Mouse (Mus musculus): ENCODE measurements around the gene Nudt16. TPM values are rescaled to one million over a fixed set of nuclear protein-coding genes. Genes with fewer than 3 reads are reported as not detected.
"Not testable (repeated sequence)": the region's sequence is repeated elsewhere in the genome, so short reads cannot be mapped to it uniquely, and the experiment has no call there.

The Nudt16 gene
- polyA plus RNA-seq (2015; fragmentation: Nextera tagmentation; extraction: Ambion mirVana) = 24.1 and 25.0 TPM in 2 replicates

GRCm38 (mm10) chr9:105131253-105132001 is at the start of gene Nudt16:
Nudt16 (minus strand) TSS chr9:105131824.
- no peaks in the 10 kb centered on the region for H3K36me3 ChIP-seq
- H3K27ac ChIP-seq (replicated peaks) = peak within 1 kb of the TSS; percentile 93
- H3K4me1 ChIP-seq (replicated peaks) = peaks cover 17% of the 10 kb centered on the region
- under 1% methylated on average over 60 of the region's 60 CpGs for WGBS
- peak; percentile 98 for ATAC-seq (ENCODE audit: low FRiP score, low read depth)
- no peaks in the 10 kb centered on the region for H3K9me3 ChIP-seq
- H3K4me3 ChIP-seq = peak within 1 kb of the TSS; percentile 72
- H3K9ac ChIP-seq = peak within 1 kb of the TSS; percentile 73
- H3K27me3 ChIP-seq = no peaks in the 10 kb centered on the region
- peak within 1 kb of the TSS; percentile 85 for H3K4me2 ChIP-seq

GRCm38 (mm10) chr9:105144992-105145391 is 13.4 kb upstream of the Nudt16 start, which contains the start of gene 1700080E11Rik:
1700080E11Rik (minus strand) TSS chr9:105145092.
- H3K27ac ChIP-seq (replicated peaks) = no peak within 1 kb of the TSS
- no peak for ATAC-seq (ENCODE audit: low FRiP score, low read depth)
- 79% methylated on average over 6 of the region's 6 CpGs for WGBS

GRCm38 (mm10) chr9:105139204-105139603 is 7.6 kb upstream of the Nudt16 start:
- WGBS = 79% methylated on average over 6 of the region's 6 CpGs
- Histone ChIP-seq H3K36me3 (no peaks in the 10 kb centered on the region), H3K27ac (replicated peaks) (no peak overlapping the region), H3K9ac (no peak overlapping the region), H3K4me1 (replicated peaks) (no peaks in the 10 kb centered on the region), H3K4me3 (no peak overlapping the region), H3K9me3 (no peaks in the 10 kb centered on the region), H3K4me2 (no peak overlapping the region), H3K27me3 (no peaks in the 10 kb centered on the region)
- no peak for ATAC-seq (ENCODE audit: low FRiP score, low read depth)

More at GRCm38 (mm10) chr9:105144992-105145391, 13.4 kb upstream of the Nudt16 start, which contains the start of gene 1700080E11Rik:
- Histone ChIP-seq H3K27me3 (no peaks in the 10 kb centered on the region), H3K4me2 (no peak within 1 kb of the TSS), H3K9me3 (no peaks in the 10 kb centered on the region), H3K9ac (no peak within 1 kb of the TSS), H3K4me1 (replicated peaks) (no peaks in the 10 kb centered on the region), H3K4me3 (no peak within 1 kb of the TSS), H3K36me3 (no peaks in the 10 kb centered on the region)

- no peak overlapping the region for H3K27ac ChIP-seq (replicated peaks)
- H3K36me3 ChIP-seq = no peaks in the 10 kb centered on the region
- H3K4me2 ChIP-seq = no peak overlapping the region
- ATAC-seq (ENCODE audit: low FRiP score, low read depth) = no peak
- WGBS = 44% methylated on average over 1 of the region's 1 CpGs
- no peak overlapping the region for H3K9ac ChIP-seq
- no peaks in the 10 kb centered on the region for H3K27me3 ChIP-seq
- peaks cover 4% of the 10 kb centered on the region for H3K4me1 ChIP-seq (replicated peaks)
- no peaks in the 10 kb centered on the region for H3K9me3 ChIP-seq
- no peak overlapping the region for H3K4me3 ChIP-seq
Observed at GRCm38 (mm10) chr9:105136404-105136803, 4.8 kb upstream of the Nudt16 start.

- H3K27ac ChIP-seq (replicated peaks) = no peak overlapping the region
- H3K4me2 ChIP-seq = no peak overlapping the region
- no peak overlapping the region for H3K4me3 ChIP-seq
- WGBS = 93% methylated on average over 5 of the region's 5 CpGs
- H3K27me3 ChIP-seq = no peaks in the 10 kb centered on the region
- no peak overlapping the region for H3K9ac ChIP-seq
- ATAC-seq (ENCODE audit: low FRiP score, low read depth) = no peak
- no peaks in the 10 kb centered on the region for H3K9me3 ChIP-seq
- H3K36me3 ChIP-seq = no peaks in the 10 kb centered on the region
- peaks cover 17% of the 10 kb centered on the region for H3K4me1 ChIP-seq (replicated peaks)
Observed at GRCm38 (mm10) chr9:105134536-105134935, 2.9 kb upstream of the Nudt16 start.

GRCm38 (mm10) chr9:105132002-105132367 is 361 bp upstream of the Nudt16 start:
- H3K27me3 ChIP-seq = no peaks in the 10 kb centered on the region
- H3K9me3 ChIP-seq = no peaks in the 10 kb centered on the region
- peak; percentile 67 for ATAC-seq (ENCODE audit: low FRiP score, low read depth)
- peaks cover 17% of the 10 kb centered on the region for H3K4me1 ChIP-seq (replicated peaks)
- H3K36me3 ChIP-seq = no peaks in the 10 kb centered on the region
- WGBS = 22% methylated on average over 5 of the region's 5 CpGs
- peak overlapping the region; percentile 93 for H3K27ac ChIP-seq (replicated peaks)
- H3K4me3 ChIP-seq = peak overlapping the region; percentile 72
- peak overlapping the region; percentile 85 for H3K4me2 ChIP-seq
- peak overlapping the region; percentile 73; the same call in 1 of the 2 replicates for H3K9ac ChIP-seq

- ATAC-seq (ENCODE audit: low FRiP score, low read depth) = no peak
- Histone ChIP-seq H3K4me3 (no peak overlapping the region), H3K9me3 (no peaks in the 10 kb centered on the region), H3K27ac (replicated peaks) (no peak overlapping the region), H3K9ac (no peak overlapping the region), H3K4me1 (replicated peaks) (peaks cover 17% of the 10 kb centered on the region), H3K36me3 (no peaks in the 10 kb centered on the region), H3K4me2 (0 out of 2 replicates have a peak overlapping the region, but pooled peaks have one; percentile 85), H3K27me3 (no peaks in the 10 kb centered on the region)
- 97% methylated on average over 8 of the region's 8 CpGs for WGBS
Observed at GRCm38 (mm10) chr9:105130331-105130730, 1.3 kb downstream of the Nudt16 start.

GRCm38 (mm10) chr9:105125206-105125605 is 6.4 kb downstream of the Nudt16 start:
- H3K36me3 ChIP-seq; H3K4me1 ChIP-seq (replicated peaks); H3K27ac ChIP-seq (replicated peaks); H3K4me3 ChIP-seq; H3K4me2 ChIP-seq; H3K9me3 ChIP-seq; H3K27me3 ChIP-seq; ATAC-seq (ENCODE audit: low FRiP score, low read depth); H3K9ac ChIP-seq: not testable (repeated sequence)
- 86% methylated on average over 3 of the region's 3 CpGs for WGBS

GRCm38 (mm10) chr9:105103893-105104292 is 27.7 kb downstream of the Nudt16 start:
- Histone ChIP-seq H3K4me1 (replicated peaks) (no peaks in the 10 kb centered on the region), H3K27me3 (no peaks in the 10 kb centered on the region), H3K9me3 (0 out of 2 replicates have a peak, but pooled peaks cover 5% of the 10 kb centered on the region), H3K27ac (replicated peaks) (no peak overlapping the region), H3K4me3 (no peak overlapping the region), H3K9ac (no peak overlapping the region), H3K36me3 (no peaks in the 10 kb centered on the region), H3K4me2 (no peak overlapping the region)
- no peak for ATAC-seq (ENCODE audit: low FRiP score, low read depth)
- WGBS = 73% methylated on average over 5 of the region's 5 CpGs

- H3K4me1 ChIP-seq (replicated peaks) = no peaks in the 10 kb centered on the region
- no peak overlapping the region for H3K27ac ChIP-seq (replicated peaks)
- H3K9me3 ChIP-seq = no peaks in the 10 kb centered on the region
- no peaks in the 10 kb centered on the region for H3K36me3 ChIP-seq
- no peaks in the 10 kb centered on the region for H3K27me3 ChIP-seq
- WGBS = 50% methylated on average over 1 of the region's 1 CpGs
- H3K4me3 ChIP-seq = no peak overlapping the region
- no peak overlapping the region for H3K4me2 ChIP-seq
- no peak overlapping the region for H3K9ac ChIP-seq
- no peak for ATAC-seq (ENCODE audit: low FRiP score, low read depth)
Observed at GRCm38 (mm10) chr9:105101911-105102310, 29.7 kb downstream of the Nudt16 start.

GRCm38 (mm10) chr9:105100807-105101570 is 30.6 kb downstream of the Nudt16 start:
- Histone ChIP-seq H3K4me1 (replicated peaks) (no peaks in the 10 kb centered on the region), H3K9ac (no peak overlapping the region), H3K4me2 (no peak overlapping the region), H3K27me3 (no peaks in the 10 kb centered on the region), H3K4me3 (no peak overlapping the region), H3K36me3 (no peaks in the 10 kb centered on the region), H3K9me3 (no peaks in the 10 kb centered on the region), H3K27ac (replicated peaks) (no peak overlapping the region)
- ATAC-seq (ENCODE audit: low FRiP score, low read depth) = no peak
- 75% methylated on average over 15 of the region's 15 CpGs for WGBS

- Histone ChIP-seq H3K4me2 (no peak overlapping the region), H3K27ac (replicated peaks) (no peak overlapping the region), H3K9ac (no peak overlapping the region), H3K4me3 (no peak overlapping the region), H3K4me1 (replicated peaks) (no peaks in the 10 kb centered on the region), H3K36me3 (peaks cover 17% of the 10 kb centered on the region), H3K27me3 (no peaks in the 10 kb centered on the region), H3K9me3 (no peaks in the 10 kb centered on the region)
- WGBS = 93% methylated on average over 3 of the region's 3 CpGs
- no peak for ATAC-seq (ENCODE audit: low FRiP score, low read depth)
Observed at GRCm38 (mm10) chr9:105080246-105080645, 51.4 kb downstream of the Nudt16 start.

Measured in hindbrain, embryonic 15.5 days (tissue).